Mouse (Mus musculus): ENCODE measurements around the gene Wif1.

Gene Wif1

DNA sequence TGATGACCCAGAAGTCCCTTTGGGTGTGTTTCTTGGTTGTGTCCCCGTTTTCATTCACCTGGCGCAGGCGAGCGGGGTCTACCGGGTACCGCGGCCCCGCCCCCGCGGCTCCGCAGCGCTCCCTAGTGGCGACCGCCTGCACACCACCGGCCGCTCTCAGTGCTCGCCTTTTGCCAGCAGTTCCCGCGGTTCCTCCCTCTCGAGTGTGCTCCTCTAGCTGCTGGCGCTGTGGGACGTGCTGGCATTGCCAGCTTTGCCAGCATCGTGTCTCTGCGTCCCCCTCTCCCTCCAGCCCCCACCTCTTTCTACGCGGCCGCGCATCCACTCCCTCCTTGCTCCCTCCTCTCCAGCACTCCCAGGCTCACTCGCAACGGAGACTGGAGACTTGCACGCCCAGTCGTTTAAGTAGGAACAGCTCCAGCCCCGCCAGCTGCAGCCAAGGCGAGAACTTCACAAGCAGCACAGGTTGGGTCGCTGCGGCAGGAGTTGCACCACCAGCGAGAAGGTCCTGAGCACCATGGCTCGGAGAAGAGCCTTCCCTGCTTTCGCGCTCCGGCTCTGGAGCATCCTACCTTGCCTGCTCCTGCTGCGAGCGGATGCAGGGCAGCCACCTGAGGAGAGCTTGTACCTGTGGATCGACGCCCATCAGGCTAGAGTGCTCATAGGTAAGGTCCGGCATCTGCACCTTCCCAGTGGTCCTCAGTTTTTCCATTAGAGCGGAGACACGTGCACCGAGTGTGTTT lies at the start of gene Wif1:
Gene Wif1, plus strand, starts transcription at position 135 of the 743 bp plus-strand sequence.
- peak; percentile 89 to 90 for DNase-seq

DNA sequence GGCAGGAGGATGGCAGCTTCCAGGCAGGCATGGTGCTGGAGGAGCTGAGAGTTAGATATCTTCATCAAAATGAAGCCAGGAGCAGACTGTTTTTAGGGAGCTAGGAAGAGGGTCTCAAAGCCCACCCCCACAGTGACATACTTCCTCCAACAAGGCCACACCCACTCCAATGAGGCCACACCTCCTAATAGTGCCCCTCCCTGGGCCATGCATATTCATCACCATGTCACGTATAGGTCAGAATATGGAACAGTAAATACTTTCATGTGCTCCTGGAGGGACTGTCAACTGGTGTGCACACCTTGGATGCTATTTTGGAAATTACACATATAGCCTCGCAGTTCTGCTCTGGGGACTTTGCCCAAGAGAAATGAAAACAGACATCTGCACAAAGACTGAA lies 31.6 kb upstream of the Wif1 start:
- DNase-seq, result no peak

DNA sequence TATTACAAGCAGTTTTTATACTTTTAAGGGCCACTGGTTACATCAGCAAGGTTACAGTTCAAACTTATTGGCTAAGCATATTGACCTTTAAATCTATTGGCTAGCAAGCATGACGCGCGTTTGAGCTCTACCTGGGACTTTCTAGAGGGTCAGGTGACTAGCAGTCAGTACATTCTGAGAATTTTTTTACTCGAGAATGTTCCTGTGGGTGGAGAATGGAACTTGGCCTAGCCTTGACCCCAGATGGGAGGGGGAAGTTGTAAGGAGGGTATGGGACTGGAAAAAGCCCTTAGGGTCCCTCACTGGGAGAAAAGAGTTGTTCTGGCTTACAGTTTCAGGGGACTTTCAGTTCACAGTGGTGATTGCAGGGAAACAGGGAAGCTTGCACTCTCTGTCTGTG lies 22.3 kb upstream of the Wif1 start:
- no peak for DNase-seq

DNA sequence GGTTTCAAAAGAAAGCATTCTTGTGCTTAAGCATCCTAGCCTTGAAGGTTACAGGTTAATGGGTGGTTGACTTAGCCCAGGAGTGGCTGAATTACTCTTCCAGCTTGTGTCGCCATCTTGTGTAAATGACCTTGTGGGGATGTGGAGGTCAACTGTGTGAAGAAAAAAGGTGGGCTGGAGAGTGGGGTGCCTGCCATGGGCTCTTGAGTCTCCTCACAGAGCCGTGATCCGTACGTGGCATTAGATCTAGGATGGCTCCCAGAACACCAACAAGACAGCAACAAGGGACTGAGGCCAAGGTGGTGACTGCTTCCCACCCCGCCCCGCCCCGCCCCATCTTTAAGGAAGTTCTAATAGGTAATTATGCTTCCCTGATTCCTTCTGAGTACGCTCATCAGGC lies 17.5 kb upstream of the Wif1 start:
- no peak for DNase-seq

DNA sequence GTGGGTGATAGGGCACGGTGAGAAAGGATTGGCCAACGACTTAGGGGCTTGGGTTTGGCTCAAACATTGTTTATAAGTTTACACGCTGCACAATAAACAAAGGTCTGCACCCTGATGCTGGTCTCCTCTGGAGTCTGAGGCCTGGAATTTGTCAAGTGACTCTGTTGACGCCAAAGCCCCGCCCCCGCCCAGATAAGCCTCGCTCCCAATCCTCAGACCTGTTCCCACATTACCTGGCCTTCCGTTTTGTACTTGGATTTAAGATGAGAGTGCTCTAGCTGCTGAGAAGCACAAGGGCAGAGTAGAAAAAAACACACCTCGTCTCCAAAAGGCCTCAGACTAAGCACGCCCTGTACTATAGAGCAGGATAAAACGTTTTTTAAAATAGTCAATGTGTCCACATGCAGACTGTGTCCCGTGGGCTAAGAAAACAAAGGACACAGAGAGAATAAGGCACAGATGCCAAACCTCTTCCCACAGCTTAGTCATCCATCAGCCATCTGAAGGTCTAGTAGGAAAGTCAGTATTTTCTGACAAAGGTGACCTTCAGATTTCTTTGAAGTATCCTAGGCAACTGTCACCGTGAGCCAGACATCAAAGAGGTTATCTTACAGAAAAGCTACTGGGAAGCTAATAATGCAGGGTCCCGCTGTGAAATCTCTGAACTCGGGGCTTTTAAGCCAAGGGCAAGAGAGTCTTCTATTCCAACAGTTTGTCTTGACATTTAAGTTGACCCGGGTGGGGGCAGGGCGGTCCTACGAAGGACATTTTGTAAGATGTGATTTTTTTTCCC lies 16.9 kb upstream of the Wif1 start:
- no peak for DNase-seq

DNA sequence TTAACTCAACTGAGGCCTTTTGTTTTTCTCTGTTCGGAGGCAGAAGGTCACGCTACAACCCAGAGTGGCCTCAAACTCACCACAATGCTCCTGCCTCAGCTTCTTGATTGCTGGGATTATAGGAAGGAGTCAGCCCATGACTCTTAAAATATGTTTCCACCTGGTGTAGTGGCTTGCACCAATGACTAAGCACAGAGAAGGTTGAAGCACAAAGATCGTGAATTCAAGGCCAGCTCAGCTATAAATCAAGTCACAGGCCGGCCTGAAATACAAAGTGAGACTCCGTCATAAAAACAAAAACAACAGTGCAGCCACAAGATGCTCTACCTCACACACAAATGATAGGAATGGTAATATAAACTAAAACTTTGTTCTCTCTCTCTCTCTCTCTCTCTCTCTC lies 10.8 kb upstream of the Wif1 start:
- DNase-seq, result no peak

DNA sequence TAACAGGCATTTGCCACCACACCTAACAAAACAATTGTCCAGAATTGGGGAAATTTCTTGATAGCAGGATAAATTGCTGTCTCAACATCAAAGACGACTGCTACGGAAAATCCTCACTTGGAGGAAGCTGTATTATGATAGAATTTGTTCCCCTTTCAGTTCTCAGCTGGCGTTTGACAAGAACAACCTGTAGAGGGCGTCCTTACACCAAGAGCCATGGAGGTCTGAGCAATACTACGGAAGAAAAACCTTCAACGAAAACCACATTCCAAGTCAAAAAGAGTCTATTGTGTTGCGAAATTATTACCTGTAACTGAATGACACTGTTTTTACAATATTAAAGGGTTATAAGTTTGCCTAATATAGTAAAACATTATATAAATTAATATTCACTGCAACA lies 2.0 kb upstream of the Wif1 start:
- peak; percentile 70 to 78 for DNase-seq

DNA sequence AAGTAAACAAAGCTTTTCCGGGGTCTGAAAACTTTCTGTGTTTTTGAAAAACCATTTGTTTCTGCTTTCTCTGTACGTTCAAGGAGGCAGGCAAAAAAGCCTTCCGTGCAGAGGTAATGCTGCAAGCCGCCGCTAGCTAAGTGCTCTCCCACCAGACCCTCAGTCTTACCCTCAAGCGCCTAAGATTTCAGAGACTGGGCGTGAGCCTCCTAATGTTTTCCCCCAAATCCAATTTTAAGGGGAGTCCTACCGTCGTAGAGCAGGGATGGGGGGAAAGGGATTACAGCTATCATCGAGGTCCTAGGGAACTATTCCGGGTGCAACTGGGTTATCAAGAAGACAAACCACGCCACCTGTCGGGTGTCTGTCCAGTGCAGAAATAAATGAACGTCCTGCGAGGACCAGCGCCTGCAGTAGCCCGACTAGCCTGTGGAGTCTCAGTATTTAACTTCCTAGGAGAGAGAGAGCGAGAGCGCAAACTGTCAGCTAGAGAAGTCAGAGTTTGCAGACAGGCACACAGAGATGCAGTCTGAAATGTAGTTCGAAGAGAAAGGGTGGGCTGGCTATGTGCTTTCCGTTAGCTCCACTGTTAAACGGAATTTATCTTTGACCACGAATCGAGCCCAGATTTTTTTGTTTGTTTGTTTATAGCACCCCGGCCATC lies 500 bp upstream of the Wif1 start:
- DNase-seq, result peak; percentile 78 to 83

DNA sequence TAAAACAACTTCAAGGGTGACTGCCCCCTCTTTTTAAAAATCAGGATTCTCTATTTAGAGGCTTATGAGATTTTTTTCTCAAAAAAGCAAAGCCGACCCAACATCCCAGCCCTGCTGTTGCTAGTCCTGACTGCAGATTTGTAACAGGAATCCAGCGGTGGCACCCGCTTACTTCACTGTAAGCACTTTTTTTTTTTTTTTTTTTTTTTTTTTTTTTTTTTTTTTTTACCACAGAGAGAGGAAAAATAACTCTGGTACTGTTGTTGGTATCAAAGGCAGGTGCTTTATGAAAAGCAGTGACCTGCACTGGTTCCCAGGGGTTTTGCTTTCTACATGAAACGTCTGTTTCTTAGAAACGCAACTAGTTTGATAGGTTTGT lies 798 bp downstream of the Wif1 start:
- no peak for DNase-seq

DNA sequence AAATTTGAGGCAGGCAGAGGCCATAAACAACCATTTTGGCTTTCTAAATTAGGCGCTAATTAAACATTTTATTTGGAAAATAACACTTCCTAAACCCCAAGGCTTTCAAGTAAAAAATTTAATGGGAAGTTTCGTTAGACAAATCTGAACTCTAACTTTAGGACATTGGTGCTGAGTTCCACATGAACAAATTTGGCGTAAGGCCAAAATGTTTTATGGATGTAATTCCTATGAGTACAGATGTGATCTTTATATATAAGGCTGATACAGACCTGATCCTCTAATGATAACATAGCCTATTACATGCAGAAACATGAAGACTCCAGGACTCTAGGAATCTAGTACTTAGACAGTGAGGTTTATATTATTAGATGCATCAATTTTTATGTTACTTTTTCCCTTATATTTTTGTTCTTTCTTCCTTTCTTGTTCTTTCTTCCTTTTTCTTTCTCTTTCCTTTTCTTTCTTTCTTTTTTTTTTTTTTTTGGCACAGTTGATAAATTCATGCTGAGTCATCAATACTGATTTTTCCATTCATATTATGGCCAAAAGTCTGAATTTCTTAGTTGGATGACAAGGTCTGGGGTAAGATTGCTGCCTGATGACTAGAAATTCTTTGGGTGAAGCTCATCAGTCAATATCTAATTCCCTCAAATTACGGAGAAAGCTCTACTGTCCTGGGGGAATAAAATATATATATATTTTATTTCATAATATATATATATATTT lies 5.0 kb downstream of the Wif1 start:
- no peak for DNase-seq

DNA sequence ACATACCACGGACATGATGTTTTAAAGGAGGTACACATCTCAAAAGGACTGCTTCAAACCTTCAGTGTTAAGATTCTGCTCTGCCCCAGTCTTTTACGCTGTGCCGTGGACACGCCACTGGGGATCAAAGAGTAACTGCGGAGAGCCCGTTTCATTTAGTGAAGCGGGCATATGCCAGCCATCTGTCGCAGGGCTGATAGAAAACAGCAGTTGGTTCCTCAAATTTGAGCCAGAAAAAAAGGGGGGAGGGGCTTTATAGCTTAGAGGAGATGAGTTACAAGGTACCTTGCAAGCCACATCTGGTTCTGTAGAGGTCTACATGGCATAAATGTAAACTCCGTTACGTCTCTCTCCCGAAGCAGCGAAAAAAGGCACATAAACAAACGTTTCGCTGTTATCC lies 7.2 kb downstream of the Wif1 start:
- peak; percentile 72 to 81 for DNase-seq

DNA sequence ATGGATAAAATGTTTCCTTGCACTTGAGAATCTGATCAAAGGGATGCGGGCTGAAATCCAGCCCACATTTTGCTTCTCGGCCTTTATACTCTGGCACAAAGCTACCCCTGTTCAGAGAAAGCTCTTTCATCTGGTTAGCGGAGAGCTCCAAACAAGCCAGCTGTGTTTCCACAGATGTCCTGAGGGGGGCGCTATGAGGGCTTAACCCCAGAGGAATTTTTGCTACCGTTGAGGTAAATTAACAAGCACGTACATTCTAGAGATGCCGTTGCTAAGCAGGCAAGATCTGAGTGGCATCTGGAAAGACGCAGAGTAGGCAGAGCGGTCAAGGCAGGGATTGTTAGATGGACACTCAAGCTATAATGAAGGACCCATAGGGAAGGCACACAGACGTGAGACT lies 13.7 kb downstream of the Wif1 start:
- no peak for DNase-seq

DNA sequence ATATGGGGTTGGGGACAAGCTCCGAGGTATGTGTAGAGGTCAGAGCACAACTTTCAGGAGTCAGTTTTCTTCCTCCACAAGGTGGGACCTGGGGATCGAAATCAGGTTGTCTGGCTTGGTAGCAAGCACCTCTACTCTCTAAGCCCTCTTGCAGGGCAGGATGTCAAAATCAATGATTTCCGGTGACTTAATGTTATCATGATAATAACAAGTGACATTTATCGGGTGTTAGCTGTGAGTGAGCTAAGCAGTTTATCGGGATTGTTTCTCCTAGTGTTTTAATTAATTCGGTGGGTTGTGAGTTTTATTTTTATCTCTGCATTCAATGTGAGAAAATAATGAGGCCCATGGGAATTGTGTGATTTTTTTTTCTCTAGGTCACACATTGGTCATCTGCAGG lies 18.3 kb downstream of the Wif1 start:
- DNase-seq, result no peak

DNA sequence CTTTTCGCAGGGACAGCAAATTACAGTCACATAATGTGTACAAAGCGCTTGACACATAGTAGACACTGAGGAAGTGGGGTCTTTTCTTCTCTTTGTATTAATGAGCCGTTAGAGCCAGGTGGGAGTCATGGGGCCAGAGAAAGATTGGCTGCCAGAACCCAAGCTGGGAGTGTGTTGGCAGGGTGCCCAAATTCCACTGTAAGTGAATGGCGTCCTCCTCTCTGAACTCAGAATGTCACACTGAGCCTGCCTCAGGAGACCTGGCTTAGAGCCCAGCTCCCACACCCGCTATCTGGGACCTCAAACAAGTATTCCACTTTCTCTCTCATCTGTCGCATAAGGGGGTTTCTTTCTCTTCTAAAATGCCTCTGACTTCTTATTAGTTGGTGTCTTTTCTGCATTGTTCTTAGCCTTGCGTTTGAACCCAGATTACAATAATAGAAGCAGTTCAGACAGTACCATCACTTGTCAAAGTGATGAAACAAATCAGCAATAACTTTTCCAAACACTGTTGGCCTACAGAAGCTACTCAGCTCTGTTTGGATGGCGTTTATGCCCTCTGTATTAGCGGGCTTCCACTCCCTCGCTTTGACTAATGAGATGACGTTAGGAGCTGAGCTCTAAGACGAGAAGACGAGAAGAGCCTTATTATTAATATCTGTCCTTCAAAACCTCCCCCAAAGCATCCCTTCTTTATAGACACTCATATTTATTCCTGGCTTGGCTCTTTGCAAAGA lies 21.9 kb downstream of the Wif1 start:
- peak; percentile 91 to 95 for DNase-seq

DNA sequence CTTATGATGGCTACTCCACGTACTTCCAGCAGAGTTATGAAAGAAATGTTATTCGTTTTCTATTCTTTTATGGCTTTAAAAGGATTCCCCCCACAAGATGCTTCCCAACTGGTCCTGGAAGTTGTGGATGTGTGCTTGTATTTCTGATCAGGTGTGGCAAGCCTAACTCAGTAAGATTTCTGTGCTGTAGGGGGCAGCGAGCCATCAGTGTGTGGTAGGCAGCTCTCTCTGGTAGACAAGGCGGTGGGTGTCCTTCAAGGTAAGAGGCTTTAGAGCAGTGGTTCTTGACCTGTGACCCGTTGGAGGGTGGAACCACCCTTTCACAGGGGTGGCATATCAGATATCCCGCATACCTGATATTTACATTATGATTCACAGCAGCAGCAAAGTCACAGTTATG lies 23.1 kb downstream of the Wif1 start:
- DNase-seq, result no peak

DNA sequence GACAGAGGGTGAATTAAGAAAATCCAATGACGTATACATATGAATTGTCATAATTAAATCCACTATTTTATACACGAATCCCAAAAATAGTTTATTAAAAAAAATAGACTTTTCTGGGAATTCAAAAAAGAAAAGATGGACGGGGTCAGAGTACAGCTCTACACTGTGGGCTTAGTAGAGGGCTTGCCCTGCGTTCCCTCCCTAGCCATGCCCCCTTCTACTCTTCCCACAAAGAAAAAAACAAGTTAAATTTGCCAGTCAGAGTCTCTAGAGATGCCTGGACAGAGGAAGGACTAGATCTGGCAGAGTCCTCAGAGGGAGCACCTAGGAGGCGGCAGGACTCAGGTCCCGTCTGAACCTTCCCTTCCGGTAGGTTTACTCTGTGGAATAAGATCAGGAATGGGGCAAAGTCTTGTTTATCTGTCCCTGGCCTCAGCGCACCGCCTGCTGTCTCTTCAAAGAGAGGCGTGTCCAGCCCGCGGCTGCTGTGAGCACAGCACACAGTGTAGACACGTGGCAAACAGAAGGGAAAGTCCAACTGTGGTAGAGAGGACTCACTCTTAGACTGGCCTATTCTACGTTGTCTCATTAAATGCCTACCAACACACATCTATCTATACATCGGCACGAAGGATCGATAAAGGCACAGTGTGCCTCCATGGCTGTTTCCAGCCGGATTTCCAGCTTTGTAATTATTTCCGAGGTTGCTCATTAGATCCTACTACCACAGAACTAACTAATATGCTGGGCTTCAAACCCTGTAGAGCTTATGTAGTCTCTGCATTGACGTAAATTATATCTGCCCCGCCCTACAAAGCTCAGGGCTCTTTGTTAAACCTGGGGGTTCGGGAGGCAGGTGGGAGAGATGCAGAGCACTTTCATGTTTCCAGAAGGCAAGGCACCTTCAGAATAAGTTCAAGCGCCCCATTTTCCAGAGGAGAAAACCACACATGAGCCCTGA lies 25.6 kb downstream of the Wif1 start:
- no peak for DNase-seq

DNA sequence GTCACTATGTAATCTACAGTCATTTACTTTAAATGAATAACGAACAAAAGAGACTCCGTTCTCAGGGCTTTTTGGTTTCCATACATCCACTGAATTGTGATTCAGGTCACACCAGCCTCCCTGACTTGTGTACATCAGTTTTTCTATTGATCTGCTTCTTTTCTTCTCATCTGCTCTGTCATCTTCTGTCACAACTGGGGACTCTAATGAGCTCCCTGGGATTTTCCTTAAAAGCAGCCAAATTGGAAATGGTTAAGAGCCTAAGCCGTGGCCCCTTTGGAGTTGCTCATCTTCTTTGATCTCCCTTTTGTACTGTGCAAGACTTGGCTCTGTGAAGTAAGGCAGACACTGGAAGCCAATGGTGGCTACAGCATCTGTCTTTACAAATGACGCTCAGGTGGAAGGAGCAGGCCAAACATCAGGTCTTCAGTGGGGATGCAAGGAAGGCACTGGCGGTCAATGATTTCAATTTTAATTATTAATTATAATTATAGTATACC lies 27.6 kb downstream of the Wif1 start:
- no peak for DNase-seq

DNA sequence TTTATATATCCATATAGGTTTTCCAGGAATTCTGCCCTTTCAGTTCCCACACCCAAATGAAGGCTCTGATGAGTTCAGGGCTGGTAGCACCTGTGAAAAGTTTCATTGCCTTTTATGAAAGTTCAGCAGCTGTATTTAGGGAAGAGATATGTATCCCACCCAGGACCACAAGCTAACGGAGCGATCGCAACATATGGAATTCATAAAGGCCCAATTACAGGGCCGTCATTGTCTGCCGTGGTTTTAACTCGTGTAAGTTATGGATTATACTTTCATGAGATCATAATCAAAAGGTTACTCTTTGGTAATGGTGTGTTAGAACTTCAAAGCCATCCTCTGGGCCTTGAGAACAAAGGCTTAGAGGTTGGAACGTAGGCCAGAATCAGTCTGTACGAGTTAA lies 28.9 kb downstream of the Wif1 start:
- no peak for DNase-seq

DNA sequence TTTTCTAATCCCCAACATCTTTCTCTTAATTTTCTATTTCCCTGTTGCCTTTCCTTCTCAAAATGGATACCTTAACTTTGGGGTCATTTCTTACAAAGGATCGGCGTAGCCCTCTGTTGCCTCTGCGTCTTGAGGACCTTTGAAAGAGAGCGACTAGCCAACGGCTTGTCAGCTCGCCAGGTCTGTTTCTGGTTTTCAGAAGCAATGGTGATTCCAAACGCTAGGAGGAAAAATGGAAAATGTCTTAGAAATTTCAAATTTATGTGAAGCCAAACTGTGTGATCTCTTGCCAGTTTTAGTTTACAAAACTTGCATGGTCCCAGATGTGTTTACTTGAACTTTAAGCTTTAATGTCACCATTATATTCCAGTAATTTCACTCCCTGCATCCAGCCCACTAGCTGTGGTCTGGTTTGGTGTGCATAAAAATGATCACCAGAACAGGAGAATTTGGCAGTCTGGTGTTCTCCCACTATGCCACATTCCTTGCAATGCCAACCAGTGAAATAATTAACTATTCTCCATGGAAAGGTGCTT lies 33.7 kb downstream of the Wif1 start:
- peak; percentile 62 for DNase-seq

DNA sequence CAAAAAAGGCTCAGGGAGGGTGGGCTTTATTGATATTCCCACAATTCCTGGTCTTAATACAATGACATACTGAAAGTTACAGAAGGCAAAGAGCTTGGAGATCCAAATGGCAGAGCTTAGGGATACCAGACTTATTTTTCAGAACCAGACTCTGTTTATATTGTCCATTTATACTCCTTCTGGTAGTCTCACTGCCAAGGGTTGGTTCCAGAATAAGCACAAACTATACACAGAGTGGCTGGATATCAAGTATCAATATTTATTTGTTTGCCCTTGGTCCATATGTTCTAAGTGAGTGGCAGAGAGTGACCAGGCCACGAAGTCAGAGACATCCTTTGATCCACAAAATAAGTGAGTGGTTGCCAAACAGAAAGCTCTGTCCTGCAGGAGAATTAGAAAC lies 34.2 kb downstream of the Wif1 start:
- DNase-seq, result no peak

DNA sequence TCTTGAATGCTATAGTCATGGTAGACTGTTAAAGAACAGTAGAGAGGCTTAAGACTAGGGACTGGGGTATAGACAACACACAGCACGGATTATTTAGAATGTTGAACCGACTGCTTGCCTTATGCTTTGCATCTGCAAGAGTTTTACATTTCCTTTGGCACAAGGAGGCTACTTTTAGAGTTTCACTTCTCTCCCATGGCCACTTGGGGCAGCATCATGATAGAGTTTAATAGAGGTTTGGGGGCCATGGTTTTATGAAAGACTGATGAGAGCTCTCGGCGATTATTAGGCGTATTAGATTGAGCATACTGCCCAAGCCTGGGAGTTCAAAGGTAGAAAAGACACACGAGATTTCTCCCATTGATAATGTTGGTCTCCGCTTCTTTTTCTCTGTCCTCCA lies 37.0 kb downstream of the Wif1 start:
- peak; percentile 13 to 21 for DNase-seq
